Mouse (Mus musculus) kidney, adult 11 months (tissue): ENCODE measurements around the gene Slc8a3.

Experiments
- DNase-seq: peaks from one replicate; pipeline ENCODE4 v3.0.0; 2022

The Slc8a3 gene

GRCm38 (mm10) chr12:81235456-81236330 lies 97.3 kb downstream of the Slc8a3 start:
- DNase-seq, result no peak

GRCm38 (mm10) chr12:81233746-81234380 lies 99.1 kb downstream of the Slc8a3 start:
- DNase-seq, result no peak

- no peak for DNase-seq
These were observed 105.1 kb downstream of the Slc8a3 start for GRCm38 (mm10) chr12:81227767-81228460.

- DNase-seq, result no peak
These were observed 106.4 kb downstream of the Slc8a3 start for GRCm38 (mm10) chr12:81226590-81226989.

- DNase-seq, result no peak
These were observed 106.9 kb downstream of the Slc8a3 start for GRCm38 (mm10) chr12:81225966-81226577.

GRCm38 (mm10) chr12:81224843-81225242 lies 108.1 kb downstream of the Slc8a3 start:
- no peak for DNase-seq

GRCm38 (mm10) chr12:81223276-81223675 lies 109.7 kb downstream of the Slc8a3 start:
- no peak for DNase-seq

- DNase-seq, result no peak
These were observed 113.6 kb downstream of the Slc8a3 start for GRCm38 (mm10) chr12:81219339-81219738.

GRCm38 (mm10) chr12:81208559-81208958 lies 124.4 kb downstream of the Slc8a3 start:
- DNase-seq, result no peak

GRCm38 (mm10) chr12:81205619-81206560 lies 127.1 kb downstream of the Slc8a3 start:
- DNase-seq, result no peak

- no peak for DNase-seq
These were observed 129.8 kb downstream of the Slc8a3 start for GRCm38 (mm10) chr12:81203226-81203625.

- DNase-seq, result no peak
These were observed 133.6 kb downstream of the Slc8a3 start for GRCm38 (mm10) chr12:81199280-81199955.

GRCm38 (mm10) chr12:81197468-81198075 lies 135.4 kb downstream of the Slc8a3 start:
- DNase-seq, result no peak

GRCm38 (mm10) chr12:81193968-81194367 lies 139.0 kb downstream of the Slc8a3 start:
- DNase-seq, result no peak

- DNase-seq, result no peak
These were observed 143.3 kb downstream of the Slc8a3 start for GRCm38 (mm10) chr12:81189636-81190035.

GRCm38 (mm10) chr12:81188996-81189395 lies 144.0 kb downstream of the Slc8a3 start:
- no peak for DNase-seq

- DNase-seq, result no peak
These were observed 144.6 kb downstream of the Slc8a3 start for GRCm38 (mm10) chr12:81188423-81188822.

- no peak for DNase-seq
These were observed 146.3 kb downstream of the Slc8a3 start for GRCm38 (mm10) chr12:81186668-81187067.

- DNase-seq, result no peak
These were observed 146.9 kb downstream of the Slc8a3 start for GRCm38 (mm10) chr12:81186081-81186480.

- no peak for DNase-seq
These were observed 148.0 kb downstream of the Slc8a3 start for GRCm38 (mm10) chr12:81184967-81185366.

GRCm38 (mm10) chr12:81182073-81182472 lies 150.9 kb downstream of the Slc8a3 start:
- DNase-seq, result peak; percentile 9
